Mouse (Mus musculus): ENCODE measurements around the gene Fkbpl.

Fkbpl gene

GRCm38 (mm10) chr17:34670235-34670634 is 25.7 kb downstream of the Fkbpl start, which contains the start of gene Tnxb:
Tnxb (plus strand) TSS chr17:34670535.
- no peak for DNase-seq

- DNase-seq: no peak
Measured at GRCm38 (mm10) chr17:34671151-34672066, 26.8 kb downstream of the Fkbpl start.

GRCm38 (mm10) chr17:34672246-34672792 is 27.8 kb downstream of the Fkbpl start:
- no peak for DNase-seq

GRCm38 (mm10) chr17:34673139-34673538 is 28.6 kb downstream of the Fkbpl start:
- DNase-seq: no peak

- no peak for DNase-seq
Measured at GRCm38 (mm10) chr17:34674524-34675204, 30.1 kb downstream of the Fkbpl start.

GRCm38 (mm10) chr17:34675205-34676092 is 30.9 kb downstream of the Fkbpl start:
- no peak for DNase-seq

- no peak for DNase-seq
Measured at GRCm38 (mm10) chr17:34676093-34676460, 31.5 kb downstream of the Fkbpl start.

- DNase-seq: no peak
Measured at GRCm38 (mm10) chr17:34676671-34677070, 32.1 kb downstream of the Fkbpl start.

- DNase-seq: no peak
Measured at GRCm38 (mm10) chr17:34680191-34680590, 35.6 kb downstream of the Fkbpl start.

- no peak for DNase-seq
Measured at GRCm38 (mm10) chr17:34680621-34681020, 36.1 kb downstream of the Fkbpl start.

- no peak for DNase-seq
Measured at GRCm38 (mm10) chr17:34681132-34681571, 36.6 kb downstream of the Fkbpl start.

- no peak for DNase-seq
Measured at GRCm38 (mm10) chr17:34681881-34682536, 37.4 kb downstream of the Fkbpl start.

- DNase-seq: no peak
Measured at GRCm38 (mm10) chr17:34683179-34683578, 38.6 kb downstream of the Fkbpl start.

- no peak for DNase-seq
Measured at GRCm38 (mm10) chr17:34683686-34684220, 39.2 kb downstream of the Fkbpl start.

GRCm38 (mm10) chr17:34684253-34684893 is 39.8 kb downstream of the Fkbpl start:
- no peak for DNase-seq

GRCm38 (mm10) chr17:34685120-34686110 is 40.9 kb downstream of the Fkbpl start:
- no peak for DNase-seq

- no peak for DNase-seq
Measured at GRCm38 (mm10) chr17:34688889-34689288, 44.3 kb downstream of the Fkbpl start.

GRCm38 (mm10) chr17:34690458-34690857 is 45.9 kb downstream of the Fkbpl start:
- no peak for DNase-seq

- no peak for DNase-seq
Measured at GRCm38 (mm10) chr17:34692906-34693305, 48.3 kb downstream of the Fkbpl start.
